Mouse (Mus musculus) liver, adult 2 months (tissue): ENCODE results near the gene Ptbp1. TPM values are rescaled to one million over a fixed set of nuclear protein-coding genes. Genes with fewer than 3 reads are reported as not detected.

Experiments
- DNase-seq: peaks from one replicate; pipeline ENCODE4 v3.0.0-alpha.2; 2011; ENCODE audit warnings: low read depth, low spot score; ENCODE audit errors: extremely low read depth
- H3K27ac ChIP-seq: fragments of 200-500 bp; replicated peaks from 2 replicates; pipeline ENCODE4 v1.5.1; 2012; ENCODE audit warnings: low read depth, mild to moderate bottlenecking, control low read depth, inconsistent platforms, low read length; ENCODE audit not compliant: insufficient read depth
- H3K27me3 ChIP-seq: fragments of 200-500 bp; 2 replicates; pipeline ENCODE4 v1.6.1; 2012; ENCODE audit warnings: mild to moderate bottlenecking, moderate library complexity, low read length, inconsistent platforms; ENCODE audit not compliant: control insufficient read depth, insufficient read depth
- H3K36me3 ChIP-seq: fragments of 200-500 bp; 2 replicates; pipeline ENCODE4 v1.6.1; 2012; ENCODE audit warnings: low read length, inconsistent platforms; ENCODE audit not compliant: control insufficient read depth, insufficient read depth
- H3K4me1 ChIP-seq: fragments of 200-500 bp; 2 replicates; pipeline ENCODE4 v1.6.1; 2011; ENCODE audit warnings: low read length; ENCODE audit not compliant: control insufficient read depth, insufficient read depth
- H3K4me3 ChIP-seq: fragments of 200-500 bp; 2 replicates; pipeline ENCODE4 v1.5.1; 2011; ENCODE audit warnings: low read depth, mild to moderate bottlenecking, control low read depth, low read length, moderate library complexity; ENCODE audit not compliant: insufficient read depth
- H3K79me2 ChIP-seq: fragments of 200-500 bp; 2 replicates; pipeline ENCODE4 v1.6.1; 2012; ENCODE audit warnings: inconsistent platforms, mild to moderate bottlenecking, low read length, moderate library complexity; ENCODE audit not compliant: control insufficient read depth, insufficient read depth
- H3K9ac ChIP-seq: fragments of 200-500 bp; 2 replicates; pipeline ENCODE4 v1.6.1; 2012; ENCODE audit warnings: low read depth, mild to moderate bottlenecking, control low read depth, inconsistent platforms, low read length
- CTCF ChIP-seq: fragments of 200-500 bp; IDR thresholded peaks from 2 replicates; pipeline ENCODE4 v1.5.1; 2011; ENCODE audit warnings: low read depth, low read length, control low read depth
- POLR2A ChIP-seq: fragments of 200-500 bp; IDR thresholded peaks from 2 replicates; pipeline ENCODE4 v1.6.1; 2011; ENCODE audit warnings: low read length, control low read depth; ENCODE audit not compliant: insufficient read depth; ENCODE audit errors: extremely low read depth
- WGBS: fragments of 180-500 bp; shearing (Covaris S2); methylation state at CpG from one replicate; pipeline ENCODE4 v1.1.7; 2018; 5-methylcytosine and 5-hydroxymethylcytosine counted together
- polyA plus RNA-seq: library from polyadenylated mRNA; depleted of rRNA; stranded (reverse); fragments of >200 nt; gene quantifications from 2 replicates; pipeline ENCODE4 v1.2.3, GENCODE M21; 2012
- total RNA-seq: library from RNA; depleted of rRNA; stranded (reverse); fragments of >200 nt; gene quantifications from 2 replicates; pipeline ENCODE4 v1.2.3, GENCODE M21; 2014

Ptbp1 gene
- total and polyA plus RNA-seq, 2 experiments, result 43.9 to 103 TPM

DNA sequence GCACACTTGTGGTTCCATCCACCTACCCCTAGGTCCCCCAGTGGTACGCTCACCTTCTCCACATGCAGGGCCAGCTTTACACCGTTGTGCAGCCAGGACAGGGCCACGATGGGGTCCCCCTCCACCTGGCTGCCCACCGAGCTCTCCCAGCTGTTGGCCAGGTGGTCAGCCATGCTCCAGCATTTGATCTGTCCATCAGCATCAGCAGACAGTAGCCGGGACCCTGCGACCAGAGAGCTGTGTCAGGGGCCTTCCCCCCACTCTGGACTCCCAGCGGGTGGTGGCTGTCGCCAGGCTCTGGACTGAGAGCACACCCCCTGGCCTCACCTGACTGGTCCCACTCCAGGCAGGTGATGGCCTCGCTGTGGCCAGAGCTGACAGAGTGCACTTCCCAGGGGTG is 52.5 kb downstream of the Ptbp1 start:
- Histone ChIP-seq H3K27ac (no peak overlapping the region), H3K36me3 (no peaks in the 10 kb centered on the region), H3K4me1 (no peaks in the 10 kb centered on the region), H3K4me3 (no peak overlapping the region), H3K79me2 (no peaks in the 10 kb centered on the region), H3K9ac (no peak overlapping the region), H3K27me3 (no peaks in the 10 kb centered on the region)
- TF ChIP-seq POLR2A, result no peak
- TF ChIP-seq CTCF, result no peak
- 98% methylated on average over 9 of the region's 9 CpGs for WGBS
- no peak for DNase-seq

DNA sequence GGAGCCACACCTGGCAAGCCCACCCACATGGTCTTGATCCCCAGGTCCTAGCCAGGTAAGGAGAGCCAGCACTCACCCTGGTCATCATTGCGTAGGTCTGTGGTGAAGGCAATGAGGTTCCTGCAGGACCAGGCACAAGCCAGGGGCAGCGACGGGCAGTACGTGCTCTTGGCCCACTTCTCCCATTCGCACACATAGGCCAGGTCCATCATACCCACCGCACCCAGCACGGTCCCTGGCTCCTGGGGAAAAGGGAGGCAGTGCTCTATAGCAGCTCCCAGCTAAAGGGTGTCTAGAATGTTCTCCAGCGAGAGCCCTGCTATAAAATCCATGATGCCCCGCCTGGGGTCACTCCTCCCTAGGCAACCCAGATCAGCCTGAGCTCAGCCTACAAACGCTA is 53.2 kb downstream of the Ptbp1 start:
- no peak for TF ChIP-seq CTCF
- TF ChIP-seq POLR2A, result no peak
- no peaks in the 10 kb centered on the region for H3K4me1 ChIP-seq
- no peak overlapping the region for H3K4me3 ChIP-seq
- WGBS, result 95% methylated on average over 10 of the region's 10 CpGs
- no peaks in the 10 kb centered on the region for H3K27me3 ChIP-seq
- H3K9ac ChIP-seq, result no peak overlapping the region
- no peaks in the 10 kb centered on the region for H3K36me3 ChIP-seq
- no peak overlapping the region for H3K27ac ChIP-seq
- H3K79me2 ChIP-seq, result no peaks in the 10 kb centered on the region
- no peak for DNase-seq

DNA sequence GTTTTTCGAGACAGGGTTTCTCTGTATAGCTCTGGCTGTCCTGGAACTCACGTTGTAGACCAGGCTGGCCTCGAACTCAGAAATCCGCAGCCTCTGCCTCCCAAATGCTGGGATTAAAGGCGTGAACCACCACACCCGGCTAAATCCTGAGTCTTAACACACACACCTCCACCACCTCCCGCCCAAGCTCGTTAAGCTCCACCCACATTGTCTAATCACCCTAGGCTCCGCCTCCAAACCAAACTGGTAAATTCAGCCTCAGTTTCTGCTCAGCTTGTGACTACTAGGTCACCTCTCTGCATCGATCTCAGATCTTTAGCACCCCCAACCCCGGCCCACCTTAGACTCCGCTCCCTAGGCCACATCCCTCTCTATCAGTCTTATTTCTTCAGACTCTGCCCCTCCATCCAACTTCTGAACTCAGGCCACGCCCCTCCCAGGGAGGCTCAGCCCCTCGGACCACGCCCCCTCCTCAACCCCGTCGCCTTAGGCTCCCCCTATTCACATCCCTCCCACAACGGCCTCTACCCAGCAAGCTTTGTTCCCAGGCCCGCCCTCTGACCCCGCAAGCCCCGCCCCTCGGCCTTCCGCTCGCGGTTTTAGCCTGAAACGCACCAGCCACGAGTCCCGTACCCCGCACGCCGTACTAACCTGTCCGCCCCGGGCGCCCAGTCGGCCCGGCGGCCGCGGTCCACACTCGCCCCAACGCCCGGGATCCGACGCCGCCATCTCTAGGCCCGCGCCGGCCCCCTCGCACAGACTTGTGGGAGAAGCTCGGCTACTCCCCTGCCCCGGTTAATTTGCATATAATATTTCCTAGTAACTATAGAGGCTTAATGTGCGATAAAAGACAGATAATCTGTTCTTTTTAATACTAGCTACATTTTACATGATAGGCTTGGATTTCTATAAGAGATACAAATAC is 54.2 kb downstream of the Ptbp1 start, which contains the start of gene Med16:
TSS of gene Med16 (minus strand) at position 757 of the 925 bp plus-strand sequence.
- Histone ChIP-seq H3K4me3 (peak within 1 kb of the TSS; percentile 92), H3K27me3 (no peaks in the 10 kb centered on the region), H3K4me1 (no peaks in the 10 kb centered on the region), H3K9ac (peak within 1 kb of the TSS; percentile 98), H3K79me2 (no peaks in the 10 kb centered on the region), H3K36me3 (no peaks in the 10 kb centered on the region), H3K27ac (peak within 1 kb of the TSS; percentile 98)
- 2% methylated on average over 51 of the region's 52 CpGs for WGBS
- TF ChIP-seq POLR2A (0 out of 2 replicates have a peak, but pooled peaks have one; percentile 30), CTCF (no peak)
- DNase-seq, result peak; percentile 89

DNA sequence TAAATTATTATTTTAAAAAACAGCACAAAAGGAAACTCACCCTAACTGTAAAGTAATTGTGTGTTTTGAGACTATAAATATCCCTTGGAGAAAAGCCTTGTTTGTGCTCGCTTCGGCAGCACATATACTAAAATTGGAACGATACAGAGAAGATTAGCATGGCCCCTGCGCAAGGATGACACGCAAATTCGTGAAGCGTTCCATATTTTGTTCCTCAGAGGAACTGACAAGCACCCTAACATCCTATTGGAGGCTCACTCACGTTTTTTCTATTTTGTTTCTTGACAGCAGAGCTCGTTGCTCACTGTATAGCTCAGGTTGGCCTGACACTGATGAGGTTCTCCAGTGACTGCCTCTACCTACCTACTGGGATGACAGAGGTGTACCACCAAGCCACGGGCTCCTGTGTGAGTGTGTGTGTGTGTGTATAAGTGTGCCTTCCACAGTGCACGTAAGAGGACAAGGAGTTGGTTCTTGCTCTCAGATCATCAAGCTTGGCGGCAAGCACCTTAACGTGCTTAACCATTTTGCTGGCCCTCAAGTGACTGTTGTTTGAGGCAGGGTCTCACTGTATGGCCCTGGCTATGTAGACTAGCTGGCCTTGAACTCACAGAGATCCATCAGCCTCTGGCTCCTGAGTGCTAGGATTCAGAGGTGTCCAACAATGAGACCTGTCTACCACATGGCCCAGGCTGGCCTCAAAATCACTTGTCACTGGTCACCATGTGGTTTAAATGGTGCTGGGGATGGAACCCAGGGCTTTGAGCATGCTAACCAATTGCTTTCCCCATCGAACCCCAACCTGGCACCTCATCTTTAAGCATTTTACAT is 55.1 kb downstream of the Ptbp1 start:
- H3K4me3 ChIP-seq, result no peak overlapping the region; the same call in 1 of the 2 replicates
- no peak overlapping the region for H3K9ac ChIP-seq
- H3K27me3 ChIP-seq, result no peaks in the 10 kb centered on the region
- H3K27ac ChIP-seq, result 0 out of 2 replicates have a peak overlapping the region, but pooled peaks have one; percentile 3
- TF ChIP-seq CTCF (no peak), POLR2A (no peak)
- H3K4me1 ChIP-seq, result no peaks in the 10 kb centered on the region
- H3K36me3 ChIP-seq, result no peaks in the 10 kb centered on the region
- no peaks in the 10 kb centered on the region for H3K79me2 ChIP-seq
- WGBS, result 27% methylated on average over 14 of the region's 14 CpGs
- DNase-seq, result peak; percentile 77

DNA sequence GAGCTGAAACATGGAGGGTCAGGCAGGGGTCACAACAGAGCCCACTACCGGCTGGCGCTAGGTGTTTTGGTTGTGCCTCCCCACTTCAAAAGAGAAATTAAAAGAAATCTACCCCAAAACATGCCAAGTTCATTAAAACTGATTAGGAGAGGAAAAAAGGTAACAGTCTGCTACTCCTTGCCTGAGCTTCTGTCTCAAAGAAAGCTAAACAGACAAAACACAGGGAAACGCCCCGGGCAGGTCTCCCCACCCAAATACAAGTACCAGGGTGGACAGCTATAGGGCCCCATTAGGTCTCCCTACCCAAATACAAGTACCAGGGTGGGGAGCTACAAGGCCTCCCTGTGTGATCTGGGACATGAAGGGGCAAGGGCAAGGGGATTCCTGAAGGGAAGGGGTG is 56.3 kb downstream of the Ptbp1 start, which contains the start of gene Gm26602:
TSS of gene Gm26602 (plus strand) at position 301 of the 400 bp plus-strand sequence.
- no peaks in the 10 kb centered on the region for H3K4me1 ChIP-seq
- H3K27me3 ChIP-seq, result no peaks in the 10 kb centered on the region
- no peak within 1 kb of the TSS for H3K9ac ChIP-seq
- no peaks in the 10 kb centered on the region for H3K36me3 ChIP-seq
- no peak for DNase-seq
- WGBS, result 93% methylated on average over 4 of the region's 4 CpGs
- no peak within 1 kb of the TSS for H3K4me3 ChIP-seq
- H3K79me2 ChIP-seq, result no peaks in the 10 kb centered on the region
- TF ChIP-seq CTCF (no peak), POLR2A (no peak)
- H3K27ac ChIP-seq, result no peak within 1 kb of the TSS
